Mouse (Mus musculus): ENCODE measurements around the gene 2410015M20Rik.
"Not testable (repeated sequence)": the region's sequence is repeated elsewhere in the genome, so short reads cannot be mapped to it uniquely, and the experiment has no call there.

Gene 2410015M20Rik

DNA sequence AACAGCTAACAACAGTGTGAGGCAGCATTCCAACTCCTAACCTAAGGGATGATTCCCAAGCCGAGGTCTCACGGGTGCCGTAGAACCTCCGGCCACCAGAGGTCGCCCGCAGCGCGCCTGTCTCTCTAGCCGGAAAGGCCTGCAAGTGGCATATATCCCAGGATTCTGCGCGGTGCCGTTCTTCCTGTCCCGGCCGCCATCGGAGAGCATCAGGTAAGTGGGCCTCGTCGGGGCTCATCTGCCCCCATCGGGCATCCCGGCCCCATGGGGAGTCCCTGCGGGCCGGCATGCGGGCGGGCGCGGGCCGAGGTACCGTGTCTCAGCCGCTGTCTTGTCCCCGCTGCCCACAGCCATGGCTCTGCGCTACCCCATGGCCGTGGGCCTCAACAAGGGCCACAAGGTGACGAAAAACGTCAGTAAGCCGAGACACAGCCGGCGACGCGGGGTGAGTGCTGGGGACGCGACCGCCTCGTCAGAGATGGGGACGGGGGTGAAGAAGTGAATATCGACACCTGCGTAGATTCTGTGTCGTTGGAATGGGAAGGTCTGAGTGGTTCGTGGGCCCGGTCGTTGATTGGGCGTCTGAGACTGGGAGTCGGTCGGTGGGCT, 3.8 kb upstream of the 2410015M20Rik start, which contains the start of gene Rpl36:
Rpl36 (plus strand) TSS at position 181 of the 609 bp plus-strand sequence.
- DNase-seq (ENCODE audit: low spot score) = peak; percentile 86

DNA sequence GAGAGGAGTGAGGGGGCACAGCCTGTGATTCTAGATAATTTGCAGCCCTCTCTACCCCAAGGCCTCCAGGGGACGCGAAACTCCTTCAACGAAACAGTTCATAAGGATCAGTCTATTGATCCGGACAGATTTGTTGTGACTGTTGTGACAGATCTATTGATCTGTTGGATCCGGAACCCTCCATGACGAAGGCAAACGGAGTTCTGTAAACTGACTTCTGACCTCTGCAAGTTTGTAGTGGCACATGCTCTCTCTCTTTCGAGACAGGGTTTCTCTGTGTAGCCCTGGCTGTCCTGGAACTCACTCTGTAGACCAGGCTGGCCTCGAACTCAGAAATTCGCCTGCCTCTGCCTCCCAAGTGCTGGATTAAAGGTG, 3.0 kb upstream of the 2410015M20Rik start:
- not testable (repeated sequence) for DNase-seq (ENCODE audit: low spot score)

GRCm38 (mm10) chr17:56611861-56612564, 2.4 kb upstream of the 2410015M20Rik start:
- peak; percentile 83 for DNase-seq (ENCODE audit: low spot score)

DNA sequence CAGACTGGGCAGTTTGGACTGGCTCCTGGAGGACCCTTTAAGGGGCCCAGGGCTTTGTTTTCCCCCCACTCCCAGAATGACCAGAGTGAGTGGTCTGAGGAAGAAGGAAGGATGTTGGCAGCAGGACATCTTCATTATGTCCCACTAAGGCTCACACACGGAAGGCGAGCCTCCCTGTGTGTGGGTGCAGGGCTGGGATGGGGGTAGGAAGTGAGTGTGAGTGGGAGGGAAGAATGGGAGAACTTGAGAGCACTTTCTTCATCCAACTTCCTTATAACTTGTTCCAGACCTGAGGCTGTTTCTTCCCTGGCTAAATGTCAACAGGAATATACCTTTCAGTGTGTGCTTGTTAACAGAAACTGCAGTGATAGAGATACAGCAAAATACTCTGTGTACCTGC, 1.8 kb upstream of the 2410015M20Rik start:
- no peak for DNase-seq (ENCODE audit: low spot score)

DNA sequence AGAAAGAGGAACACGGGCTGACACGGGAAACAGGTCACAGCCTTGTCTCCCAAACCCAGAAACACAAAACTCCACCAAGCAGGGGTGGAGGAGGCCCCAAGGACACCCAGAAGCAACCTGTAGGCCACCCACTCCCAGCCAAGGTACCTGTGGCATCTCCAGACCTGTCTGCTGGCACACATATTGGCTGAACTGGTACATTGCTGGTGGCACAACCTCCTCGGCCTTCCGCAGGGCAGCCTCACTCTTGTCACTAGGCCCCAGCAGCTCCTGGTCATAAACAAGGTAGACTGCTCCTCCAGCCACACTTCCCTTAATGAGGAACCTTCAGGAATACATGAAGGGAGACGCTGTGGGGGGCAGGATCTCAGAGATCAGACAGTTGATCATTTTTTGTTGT, 872 bp downstream of the 2410015M20Rik start:
- no peak for DNase-seq (ENCODE audit: low spot score)

DNA sequence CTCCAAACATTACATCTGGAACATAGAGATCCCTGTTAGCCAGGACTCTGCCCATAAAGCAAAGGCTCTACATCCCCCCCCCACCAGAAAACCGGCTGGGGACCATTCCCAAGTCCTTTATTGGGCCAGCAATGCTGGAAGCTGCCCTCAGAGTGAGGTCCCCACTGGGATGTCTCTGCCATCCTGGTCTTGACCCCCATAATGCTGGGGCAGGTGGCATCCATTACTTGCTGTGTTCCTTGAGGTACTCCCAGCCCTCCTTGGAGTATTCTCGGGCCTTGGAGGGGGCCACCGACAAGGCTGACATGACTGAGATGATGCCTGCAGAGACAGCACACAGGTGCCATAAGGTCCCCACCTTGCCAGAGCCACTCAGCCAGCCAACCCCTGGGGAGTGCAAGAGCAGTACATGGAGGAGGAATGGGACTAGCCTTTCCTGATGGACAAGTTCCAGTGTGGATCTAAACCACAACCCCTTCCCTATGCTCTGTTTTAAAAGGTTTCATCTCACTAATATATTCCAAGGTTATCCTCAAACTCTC, 2.0 kb downstream of the 2410015M20Rik start:
- DNase-seq (ENCODE audit: low spot score) = no peak

DNA sequence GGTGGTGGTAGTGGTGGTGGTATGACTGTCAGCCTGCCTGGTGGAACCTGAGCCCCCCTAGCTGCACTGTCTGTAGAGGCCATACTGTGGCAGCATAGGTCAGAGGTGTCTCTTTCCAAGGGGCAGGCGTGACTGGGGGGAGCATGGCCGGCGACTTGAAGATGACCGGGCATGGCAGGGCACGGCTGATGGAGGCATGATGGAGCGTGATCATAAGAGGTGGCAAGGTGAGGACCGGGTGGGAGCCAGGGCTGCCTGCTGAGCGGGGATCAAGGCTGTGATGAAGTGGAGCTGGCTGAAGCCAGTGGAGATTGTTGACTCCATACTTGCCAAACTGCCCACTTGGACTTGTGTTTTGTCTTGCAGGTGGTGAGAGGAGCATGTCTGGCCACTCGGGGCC, 4.1 kb downstream of the 2410015M20Rik start:
- DNase-seq (ENCODE audit: low spot score) = no peak

DNA sequence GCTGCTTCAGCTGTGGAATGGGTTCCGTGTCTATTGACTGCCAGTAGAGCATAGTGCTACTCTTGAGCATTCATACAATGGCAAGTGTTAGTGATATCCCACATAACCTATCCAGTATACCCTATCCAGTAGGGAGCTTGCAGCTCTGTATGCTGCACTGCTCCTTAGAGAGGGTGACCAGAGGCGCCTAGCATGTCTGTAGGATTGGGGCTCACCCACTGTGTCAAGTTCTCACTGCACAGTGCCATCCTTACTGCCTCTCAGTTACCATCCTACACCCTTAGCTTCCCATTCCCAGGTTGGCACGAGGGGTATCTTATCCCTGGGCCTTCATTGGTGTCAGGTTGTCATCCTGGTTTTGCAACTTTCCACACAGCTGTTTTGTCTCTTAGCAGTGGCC, 5.1 kb downstream of the 2410015M20Rik start:
- no peak for DNase-seq (ENCODE audit: low spot score)

DNA sequence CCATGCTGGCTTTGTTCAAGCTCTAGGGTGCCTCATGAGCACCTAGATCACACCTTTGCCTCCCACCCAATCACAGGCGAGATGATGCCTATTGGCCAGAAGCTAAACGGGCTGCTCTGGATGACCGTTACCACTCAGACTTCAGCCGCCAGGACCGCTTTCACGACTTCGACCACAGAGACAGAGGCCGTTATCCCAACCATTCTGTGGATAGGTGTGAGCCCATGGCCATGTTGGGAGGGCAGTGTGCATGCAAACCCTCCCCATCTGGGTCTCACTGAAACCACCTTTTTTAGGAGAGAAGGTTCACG, 5.5 kb downstream of the 2410015M20Rik start:
- DNase-seq (ENCODE audit: low spot score) = no peak

DNA sequence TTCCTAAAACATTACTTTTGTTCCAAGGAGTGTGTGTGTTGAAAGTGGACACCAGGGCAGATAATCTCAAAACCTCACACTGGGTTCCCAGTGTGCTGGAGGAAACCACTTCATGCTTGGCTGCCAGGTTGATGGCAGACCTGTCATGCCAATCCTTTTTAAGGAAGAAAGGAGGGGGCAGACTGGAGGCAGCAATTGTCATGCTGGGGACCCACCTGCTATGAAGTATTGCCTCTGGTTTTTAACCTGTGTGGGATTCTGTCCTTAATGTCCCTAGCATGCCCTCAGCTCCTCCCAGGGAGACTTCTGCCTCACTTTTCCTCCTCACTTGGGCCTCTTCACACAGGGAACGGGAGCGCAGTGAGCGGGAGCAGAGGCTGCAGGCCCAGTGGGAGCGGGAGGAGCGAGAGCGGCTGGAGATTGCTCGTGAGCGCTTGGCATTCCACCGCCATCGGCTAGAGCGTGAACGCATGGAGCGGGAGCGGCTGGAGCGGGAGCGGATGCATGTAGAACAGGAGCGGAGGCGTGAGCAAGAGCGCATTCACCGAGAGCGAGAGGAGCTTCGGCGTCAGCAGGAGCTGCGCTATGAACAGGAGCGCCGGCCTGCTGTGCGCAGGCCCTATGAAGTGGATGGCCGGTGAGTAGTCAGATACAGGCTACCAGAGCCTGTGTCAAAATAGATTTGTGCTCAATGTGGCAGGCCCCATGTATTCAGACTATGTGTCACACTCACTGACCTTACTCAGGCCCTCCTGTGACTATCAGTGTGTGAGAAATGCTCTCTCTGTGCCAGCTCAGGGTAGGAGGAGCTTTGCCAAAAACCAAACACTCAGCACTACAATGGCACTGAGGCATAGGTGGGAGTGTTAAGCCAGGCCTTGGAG, 6.1 kb downstream of the 2410015M20Rik start:
- DNase-seq (ENCODE audit: low spot score) = no peak

GRCm38 (mm10) chr17:56593527-56594271, 15.9 kb downstream of the 2410015M20Rik start:
- no peak for DNase-seq (ENCODE audit: low spot score)

- DNase-seq (ENCODE audit: low spot score) = no peak
Measured at GRCm38 (mm10) chr17:56592553-56592952, 17.0 kb downstream of the 2410015M20Rik start.

DNA sequence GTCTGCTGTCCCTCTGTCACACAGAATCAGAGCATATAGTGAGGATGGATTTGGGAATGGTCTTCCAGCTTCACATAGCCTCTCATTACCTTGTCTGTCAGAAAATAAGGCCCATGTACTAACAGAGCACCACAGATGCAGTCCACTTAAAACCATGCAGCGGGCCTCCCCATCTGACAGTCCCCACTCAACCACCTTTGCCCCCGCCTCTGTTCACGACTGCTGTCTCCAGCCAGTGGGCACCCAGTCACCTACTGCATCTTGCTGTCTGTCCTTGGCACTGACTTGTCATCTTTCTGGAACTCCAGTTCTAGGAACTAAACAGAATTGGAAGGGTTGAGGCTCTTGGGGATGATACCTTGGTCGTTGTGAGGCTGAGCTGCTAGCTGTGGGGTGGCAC, 20.6 kb downstream of the 2410015M20Rik start:
- no peak for DNase-seq (ENCODE audit: low spot score)

- DNase-seq (ENCODE audit: low spot score) = no peak
Measured at GRCm38 (mm10) chr17:56587773-56588172, 21.8 kb downstream of the 2410015M20Rik start.

GRCm38 (mm10) chr17:56585171-56585821, 24.3 kb downstream of the 2410015M20Rik start:
- DNase-seq (ENCODE audit: low spot score) = peak; percentile 25

GRCm38 (mm10) chr17:56584257-56585130, 25.1 kb downstream of the 2410015M20Rik start, which contains the start of the genes Safb2 and Safb:
Gene Safb2, minus strand, starts transcription at chr17:56584585.
Gene Safb, plus strand, starts transcription at chr17:56584825.
- DNase-seq (ENCODE audit: low spot score) = peak; percentile 97

DNA sequence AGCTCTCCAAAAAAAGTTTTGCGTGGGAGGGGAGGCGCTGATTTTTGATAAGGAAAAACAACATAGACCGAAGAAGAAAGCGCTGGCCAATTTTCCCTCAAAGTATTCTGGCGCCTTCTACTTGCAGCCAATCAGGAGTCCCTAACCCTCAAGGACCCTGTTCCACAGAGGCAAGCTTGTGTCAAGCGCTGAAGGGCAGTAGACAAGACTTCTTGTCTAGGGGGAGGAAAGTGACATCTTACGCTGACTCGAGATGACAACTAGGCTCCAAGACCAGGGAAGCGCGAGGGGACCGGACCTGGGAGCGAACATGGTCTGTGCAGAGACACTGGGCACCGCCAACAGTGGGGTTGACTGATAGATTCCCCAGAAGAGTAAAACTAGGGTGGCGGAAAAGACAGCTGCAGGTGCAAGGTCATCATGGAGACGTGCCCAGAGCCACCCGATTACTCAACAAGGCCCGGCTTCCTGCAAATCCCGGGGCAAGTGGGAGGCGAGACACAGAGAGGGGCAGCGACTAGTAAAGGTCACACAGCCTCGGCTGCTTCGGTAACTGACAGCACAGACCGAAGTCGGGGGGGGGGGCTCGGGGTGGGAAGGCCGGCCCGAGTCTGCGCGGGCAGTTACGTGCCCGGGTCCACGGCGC, 25.8 kb downstream of the 2410015M20Rik start:
- peak; percentile 53 for DNase-seq (ENCODE audit: low spot score)

GRCm38 (mm10) chr17:56583071-56583470, 26.5 kb downstream of the 2410015M20Rik start:
- DNase-seq (ENCODE audit: low spot score) = no peak

DNA sequence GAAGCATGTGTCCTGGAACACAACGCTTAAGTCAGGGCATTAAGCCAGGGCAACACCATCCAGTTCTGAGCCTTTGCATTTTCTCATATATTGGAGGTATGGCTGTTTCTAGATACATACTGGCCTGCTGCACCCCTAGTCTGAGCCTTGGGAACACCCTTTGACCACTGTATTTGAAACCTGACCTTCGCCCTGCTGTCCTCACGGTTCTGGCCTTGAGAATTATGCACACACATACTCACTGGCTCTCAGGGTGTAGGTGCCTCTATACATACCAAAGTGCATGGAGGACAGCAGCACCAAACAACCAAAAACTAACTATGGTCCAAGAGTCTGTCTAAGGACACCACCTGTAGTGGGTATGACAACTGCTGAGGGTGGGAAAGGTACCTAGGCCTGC, 36.6 kb downstream of the 2410015M20Rik start:
- DNase-seq (ENCODE audit: low spot score) = no peak

DNA sequence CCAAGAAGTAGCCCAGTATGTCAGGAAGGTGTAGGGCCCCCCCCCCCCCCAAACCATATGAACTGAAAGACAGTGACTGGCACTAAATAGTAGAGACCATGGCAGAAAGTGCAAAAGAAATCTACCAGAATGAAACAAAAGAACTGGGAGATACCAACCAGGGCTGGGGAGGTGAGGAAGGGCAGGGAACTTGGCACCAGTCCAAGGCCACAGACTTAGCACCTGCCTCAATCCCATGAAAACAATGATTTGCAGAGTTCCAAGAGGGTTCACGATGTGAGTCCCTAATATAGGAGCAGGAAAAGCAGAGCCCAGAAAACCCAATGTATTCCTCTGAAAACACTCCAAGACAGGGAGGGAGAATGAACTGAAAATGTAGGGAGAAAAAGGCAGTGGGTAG, 37.4 kb downstream of the 2410015M20Rik start:
- no peak for DNase-seq (ENCODE audit: low spot score)

Measured in c-Kit-positive CD71-positive TER-119-positive erythroid progenitor cells, embryonic 14.5 days (primary cell).